ENCODE assay signal across 7 mouse cellular contexts in the genomic region with DNA sequence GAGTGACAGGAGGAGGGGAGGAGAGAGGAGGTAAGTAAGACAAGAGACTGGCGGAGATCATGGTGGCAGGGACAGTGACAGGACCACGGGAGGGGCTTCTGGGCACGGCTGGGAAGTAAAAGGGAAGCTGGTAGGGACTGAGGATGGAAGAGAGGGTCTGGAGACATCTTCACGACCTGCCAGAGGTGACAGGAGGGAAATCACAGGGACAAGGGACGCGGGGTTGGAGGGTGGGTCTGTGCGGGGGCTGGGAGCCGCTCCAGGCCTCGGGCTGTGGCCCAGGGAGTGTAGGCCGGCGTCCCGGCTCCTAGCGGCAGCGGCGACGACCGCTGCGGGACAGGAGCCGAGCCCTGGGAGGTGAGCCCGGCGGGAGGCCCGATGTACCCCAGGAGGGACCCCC. TPM values are rescaled to one million over a fixed set of nuclear protein-coding genes. Genes with fewer than 3 reads are reported as not detected.
DNase-seq lines count a peak whose midpoint lies in the region; ATAC-seq lines count a peak whose summit lies in the region.

No protein-coding gene starts in this region.

- H3K27me3 ChIP-seq in liver, embryonic 11.5 days (replicated peaks; ENCODE audit: control insufficient read depth, insufficient read depth, low read length) = peaks cover 74% of the 10 kb centered on the region
- peaks cover 17% of the 10 kb centered on the region; the same call in 1 of the 2 replicates for H3K27me3 ChIP-seq in forebrain, embryonic 13.5 days
- peaks cover 81% of the 10 kb centered on the region for H3K27me3 ChIP-seq in limb, embryonic 12.5 days

- peaks cover 3% of the 10 kb centered on the region; the same call in 1 of the 2 replicates for H3K4me1 ChIP-seq in liver, embryonic 11.5 days (replicated peaks; ENCODE audit: control insufficient read depth, insufficient read depth, low read length)
- H3K4me1 ChIP-seq in forebrain, embryonic 13.5 days = peaks cover 49% of the 10 kb centered on the region
- H3K4me1 ChIP-seq in limb, embryonic 12.5 days (replicated peaks) = peaks cover 14% of the 10 kb centered on the region

- H3K4me3 ChIP-seq in liver, embryonic 11.5 days (ENCODE audit: low read depth, low read length) = peak overlapping the region; percentile 38
- H3K4me3 ChIP-seq in forebrain, embryonic 13.5 days = peak overlapping the region; percentile 79
- H3K4me3 ChIP-seq in limb, embryonic 12.5 days (replicated peaks) = peak overlapping the region; percentile 54

- no peak overlapping the region for H3K27ac ChIP-seq in liver, embryonic 11.5 days (ENCODE audit: low read depth, low read length)
- H3K27ac ChIP-seq in forebrain, embryonic 13.5 days = peak overlapping the region; percentile 31; the same call in 1 of the 2 replicates
- no peak overlapping the region for H3K27ac ChIP-seq in limb, embryonic 12.5 days

- no peaks in the 10 kb centered on the region for H3K9me3 ChIP-seq in liver, embryonic 11.5 days (ENCODE audit: control insufficient read depth, low read length)
- no peaks in the 10 kb centered on the region for H3K9me3 ChIP-seq in forebrain, embryonic 13.5 days (replicated peaks)
- no peaks in the 10 kb centered on the region for H3K9me3 ChIP-seq in limb, embryonic 12.5 days

- no peak for ATAC-seq in liver, embryonic 11.5 days (replicated peaks; ENCODE audit: low FRiP score)
- peak; percentile 58 for ATAC-seq in forebrain, embryonic 13.5 days
- no peak for ATAC-seq in limb, embryonic 12.5 days (ENCODE audit: insufficient number of reproducible peaks, insufficient read depth, low FRiP score, low TSS enrichment, low read depth)
- no peak for ATAC-seq in activated CD4-positive, CD25-positive, alpha-beta regulatory T cell, adult 4 months

- H3K9ac ChIP-seq in liver, embryonic 11.5 days (ENCODE audit: low read depth, low read length) = no peak overlapping the region
- peak overlapping the region; percentile 91 for H3K9ac ChIP-seq in forebrain, embryonic 13.5 days
- peak overlapping the region; percentile 54 for H3K9ac ChIP-seq in limb, embryonic 12.5 days (replicated peaks)

- H3K36me3 ChIP-seq in liver, embryonic 11.5 days (ENCODE audit: control insufficient read depth, insufficient read depth, low read length) = no peaks in the 10 kb centered on the region
- H3K36me3 ChIP-seq in forebrain, embryonic 13.5 days (ENCODE audit: poor library complexity, severe bottlenecking) = peaks cover 2% of the 10 kb centered on the region; the same call in 1 of the 2 replicates
- no peaks in the 10 kb centered on the region for H3K36me3 ChIP-seq in limb, embryonic 12.5 days

- no peak for DNase-seq in liver, embryonic 11.5 days (ENCODE audit: low spot score)
- no peak for DNase-seq in liver
- DNase-seq in retina, postnatal 1 day = peak; percentile 28
- no peak for DNase-seq in thymus, postnatal 14 days

- H3K4me2 ChIP-seq in liver, embryonic 11.5 days = peak overlapping the region; percentile 57
- H3K4me2 ChIP-seq in forebrain, embryonic 13.5 days = peak overlapping the region; percentile 85
- H3K4me2 ChIP-seq in limb, embryonic 12.5 days = peak overlapping the region; percentile 84

- WGBS in liver, embryonic 11.5 days = 6% methylated on average over 19 of the region's 22 CpGs
- WGBS in forebrain, embryonic 13.5 days = 2% methylated on average over 20 of the region's 22 CpGs
- 2% methylated on average over 16 of the region's 22 CpGs for WGBS in limb, embryonic 12.5 days

RNA-seq across cellular contexts. Expression of gene Ttbk1, which starts 0.5 kb away (rescaled TPM):
- polyA plus RNA-seq in liver, embryonic 11.5 days (2014; fragmentation: Nextera tagmentation; extraction: Ambion mirVana) = 0.03 and 0.07 TPM in 2 replicates
- 3.7 and 4.1 TPM in 2 replicates for polyA plus RNA-seq in forebrain, embryonic 13.5 days (2015; fragmentation: Nextera tagmentation; extraction: Ambion mirVana)
- polyA plus RNA-seq in limb, embryonic 12.5 days (2016; fragmentation: Nextera tagmentation; extraction: Ambion mirVana) = 0.34 and 0.45 TPM in 2 replicates
- 1 to 10 TPM in 1 of 2 experiments, under 1 TPM in 1; 0.49 to 1.5 TPM for polyA plus RNA-seq in activated CD4-positive, CD25-positive, alpha-beta regulatory T cell, adult 4 months (2017; shearing (Covaris generic))

RNA-seq across cellular contexts. Expression of gene Dnph1, which starts 9.5 kb away (rescaled TPM):
- 63.6 and 65.0 TPM in 2 replicates for polyA plus RNA-seq in liver, embryonic 11.5 days (2014; fragmentation: Nextera tagmentation; extraction: Ambion mirVana)
- 51.2 and 59.0 TPM in 2 replicates for polyA plus RNA-seq in forebrain, embryonic 13.5 days (2015; fragmentation: Nextera tagmentation; extraction: Ambion mirVana)
- polyA plus RNA-seq in limb, embryonic 12.5 days (2016; fragmentation: Nextera tagmentation; extraction: Ambion mirVana) = 51.6 and 55.3 TPM in 2 replicates
- polyA plus RNA-seq in activated CD4-positive, CD25-positive, alpha-beta regulatory T cell, adult 4 months (2017; shearing (Covaris generic)) = 10 to 100 TPM; 11.1 to 13.4 TPM

RNA-seq across cellular contexts. Expression of gene Slc22a7, which starts 48.7 kb away (rescaled TPM):
- not detected in 2 replicates for polyA plus RNA-seq in liver, embryonic 11.5 days (2014; fragmentation: Nextera tagmentation; extraction: Ambion mirVana)
- 0.13 TPM in 1 of 2 replicates, not detected in the other for polyA plus RNA-seq in forebrain, embryonic 13.5 days (2015; fragmentation: Nextera tagmentation; extraction: Ambion mirVana)
- not detected in 2 replicates for polyA plus RNA-seq in limb, embryonic 12.5 days (2016; fragmentation: Nextera tagmentation; extraction: Ambion mirVana)
- not detected for polyA plus RNA-seq in activated CD4-positive, CD25-positive, alpha-beta regulatory T cell, adult 4 months (2017; shearing (Covaris generic))

RNA-seq across cellular contexts. Expression of gene Crip3, which starts 58.3 kb away (rescaled TPM):
- 0.38 and 0.53 TPM in 2 replicates for polyA plus RNA-seq in liver, embryonic 11.5 days (2014; fragmentation: Nextera tagmentation; extraction: Ambion mirVana)
- 0.75 and 0.89 TPM in 2 replicates for polyA plus RNA-seq in forebrain, embryonic 13.5 days (2015; fragmentation: Nextera tagmentation; extraction: Ambion mirVana)
- polyA plus RNA-seq in limb, embryonic 12.5 days (2016; fragmentation: Nextera tagmentation; extraction: Ambion mirVana) = 0.40 and 0.63 TPM in 2 replicates
- not detected for polyA plus RNA-seq in activated CD4-positive, CD25-positive, alpha-beta regulatory T cell, adult 4 months (2017; shearing (Covaris generic))

RNA-seq across cellular contexts. Expression of gene Cul9, which starts 59.2 kb away (rescaled TPM):
- polyA plus RNA-seq in liver, embryonic 11.5 days (2014; fragmentation: Nextera tagmentation; extraction: Ambion mirVana) = 1.1 and 1.2 TPM in 2 replicates
- 9.8 and 12.4 TPM in 2 replicates for polyA plus RNA-seq in forebrain, embryonic 13.5 days (2015; fragmentation: Nextera tagmentation; extraction: Ambion mirVana)
- 8.9 and 10.8 TPM in 2 replicates for polyA plus RNA-seq in limb, embryonic 12.5 days (2016; fragmentation: Nextera tagmentation; extraction: Ambion mirVana)
- 1 to 10 TPM; 2.7 to 3.5 TPM for polyA plus RNA-seq in activated CD4-positive, CD25-positive, alpha-beta regulatory T cell, adult 4 months (2017; shearing (Covaris generic))
